Mouse (Mus musculus): Measurements from ENCODE around the gene Atp4b.
A peak's percentile ranks its signal among the peaks of the same experiment; 100 is the strongest.
"Not testable (repeated sequence)": the region's sequence is repeated elsewhere in the genome, so short reads cannot be mapped to it uniquely, and the experiment has no call there.

The Atp4b gene

GRCm38 (mm10) chr8:13382536-13382935, 14.1 kb downstream of the Atp4b start:
- DNase-seq (ENCODE audit: low spot score), result no peak

GRCm38 (mm10) chr8:13381630-13382029, 15.0 kb downstream of the Atp4b start:
- DNase-seq (ENCODE audit: low spot score), result no peak

GRCm38 (mm10) chr8:13373151-13373662, 23.4 kb downstream of the Atp4b start:
- DNase-seq (ENCODE audit: low spot score), result no peak

GRCm38 (mm10) chr8:13361865-13362264, 34.8 kb downstream of the Atp4b start:
- DNase-seq (ENCODE audit: low spot score), result no peak

- DNase-seq (ENCODE audit: low spot score), result no peak
Observed at GRCm38 (mm10) chr8:13360213-13360612, 36.4 kb downstream of the Atp4b start.

- DNase-seq (ENCODE audit: low spot score), result no peak
Observed at GRCm38 (mm10) chr8:13356681-13357080, 39.9 kb downstream of the Atp4b start.

- no peak for DNase-seq (ENCODE audit: low spot score)
Observed at GRCm38 (mm10) chr8:13356221-13356620, 40.4 kb downstream of the Atp4b start.

GRCm38 (mm10) chr8:13353883-13354282, 42.7 kb downstream of the Atp4b start:
- DNase-seq (ENCODE audit: low spot score), result no peak

- DNase-seq (ENCODE audit: low spot score), result no peak
Observed at GRCm38 (mm10) chr8:13353155-13353833, 43.3 kb downstream of the Atp4b start.

GRCm38 (mm10) chr8:13352601-13353000, 44.0 kb downstream of the Atp4b start:
- no peak for DNase-seq (ENCODE audit: low spot score)

- no peak for DNase-seq (ENCODE audit: low spot score)
Observed at GRCm38 (mm10) chr8:13351593-13351992, 45.0 kb downstream of the Atp4b start.

GRCm38 (mm10) chr8:13350052-13350451, 46.6 kb downstream of the Atp4b start:
- no peak for DNase-seq (ENCODE audit: low spot score)

GRCm38 (mm10) chr8:13343134-13343533, 53.5 kb downstream of the Atp4b start:
- DNase-seq (ENCODE audit: low spot score), result no peak

GRCm38 (mm10) chr8:13342340-13342739, 54.3 kb downstream of the Atp4b start:
- DNase-seq (ENCODE audit: low spot score), result no peak

GRCm38 (mm10) chr8:13340650-13341049, 56.0 kb downstream of the Atp4b start:
- no peak for DNase-seq (ENCODE audit: low spot score)

GRCm38 (mm10) chr8:13339646-13339990, 57.0 kb downstream of the Atp4b start:
- DNase-seq (ENCODE audit: low spot score), result no peak

GRCm38 (mm10) chr8:13338901-13339645, 57.6 kb downstream of the Atp4b start:
- no peak for DNase-seq (ENCODE audit: low spot score)

- DNase-seq (ENCODE audit: low spot score), result peak; percentile 83
Observed at GRCm38 (mm10) chr8:13338255-13338860, 58.3 kb downstream of the Atp4b start, which contains the start of gene Tfdp1. TSS of gene Tfdp1 (plus strand) at chr8:13338751.

- no peak for DNase-seq (ENCODE audit: low spot score)
Observed at GRCm38 (mm10) chr8:13337678-13338077, 58.9 kb downstream of the Atp4b start.

- DNase-seq (ENCODE audit: low spot score), result not testable (repeated sequence)
Observed at GRCm38 (mm10) chr8:13337245-13337644, 59.4 kb downstream of the Atp4b start.
